In the genomic region with DNA sequence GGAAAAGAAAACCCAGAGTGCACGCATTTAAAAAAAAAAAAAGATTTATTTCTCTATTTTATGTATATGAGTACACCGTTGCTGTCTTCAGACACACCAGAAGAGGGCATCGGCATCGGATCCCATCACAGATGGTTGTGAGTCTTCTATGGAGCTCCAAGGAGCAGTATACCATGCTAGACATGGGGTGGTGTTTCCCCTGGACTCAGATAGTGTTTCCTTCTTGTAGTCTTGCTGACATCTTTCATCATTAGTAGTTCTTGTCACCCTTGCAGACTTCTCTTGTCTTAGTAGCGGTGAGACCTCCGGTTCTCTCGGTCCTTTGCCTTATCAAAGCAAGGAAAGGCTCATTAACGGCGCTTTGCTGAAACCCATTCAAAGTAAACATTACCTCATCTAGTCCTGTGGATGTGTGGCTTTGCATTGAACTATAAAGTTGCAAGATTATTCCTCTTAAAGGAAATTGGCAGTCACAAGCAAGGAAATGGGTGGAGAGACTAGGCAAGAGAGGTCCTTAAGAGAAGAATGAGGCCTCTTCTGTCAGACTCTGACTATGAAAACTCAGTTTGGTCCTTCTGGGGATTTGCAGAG, we compare ENCODE assay signal across 11 mouse cellular contexts. TPM values are rescaled to one million over a fixed set of nuclear protein-coding genes. Genes with fewer than 3 reads are reported as not detected.
DNase-seq lines count a peak whose midpoint lies in the region; ATAC-seq and TF ChIP-seq lines count a peak whose summit lies in the region.
"Had no signal": no experiment of that assay in that cellular context is flagged by ENCODE, and none has a peak within 500 bp of the region (broad histone marks: within the 10 kb centered on the region; RNA-seq: fewer than 3 reads in every experiment).

No protein-coding gene starts in this region.

- peak; percentile 52; the same call in 1 of the 2 replicates for ATAC-seq in heart, embryonic 12.5 days (ENCODE audit: insufficient number of reproducible peaks, low FRiP score)
- ATAC-seq in megakaryocyte, adult 5-6 weeks (ENCODE audit: poor library complexity, severe bottlenecking), result no peak
- ATAC-seq in intestine, embryonic 16.5 days, result no peak
- ATAC-seq in stomach, embryonic 16.5 days (ENCODE audit: insufficient read depth, low FRiP score), result no peak

- H3K27me3 ChIP-seq in heart, embryonic 12.5 days (replicated peaks), result no peaks in the 10 kb centered on the region
- H3K27me3 ChIP-seq in heart, adult 2 months (ENCODE audit: control insufficient read depth, insufficient read depth, low read length), result no peaks in the 10 kb centered on the region
- H3K27me3 ChIP-seq in megakaryocyte, embryonic 14.5 days (replicated peaks), result no peaks in the 10 kb centered on the region
- no peaks in the 10 kb centered on the region for H3K27me3 ChIP-seq in intestine, embryonic 16.5 days (replicated peaks; ENCODE audit: control insufficient read depth, insufficient read depth, low read length)
- H3K27me3 ChIP-seq in stomach, embryonic 16.5 days (ENCODE audit: control insufficient read depth, insufficient read depth, low read length), result no peaks in the 10 kb centered on the region
- H3K27me3 ChIP-seq: CH12.LX had no signal

- TF ChIP-seq CTCF in heart, adult 2 months (IDR thresholded peaks at IDR 0.05), result no peak

- no peak for DNase-seq in heart, adult 2 months
- no peak for DNase-seq in retina, postnatal 1 day
- DNase-seq in frontal cortex, postnatal 14 days (ENCODE audit: low spot score in 2 of 2), result no peak
- DNase-seq: right cerebral cortex, postnatal 25 days; thymus, adult 18-20 months had no signal

- H3K9me3 ChIP-seq in heart, embryonic 12.5 days (replicated peaks), result no peaks in the 10 kb centered on the region
- H3K9me3 ChIP-seq in megakaryocyte, embryonic 14.5 days, result no peaks in the 10 kb centered on the region
- H3K9me3 ChIP-seq in intestine, embryonic 16.5 days (ENCODE audit: control insufficient read depth, low read length), result no peaks in the 10 kb centered on the region
- H3K9me3 ChIP-seq in stomach, embryonic 16.5 days (replicated peaks; ENCODE audit: control insufficient read depth, low read length), result no peaks in the 10 kb centered on the region

- no peak for TF ChIP-seq POLR2A in heart, adult 2 months (IDR thresholded peaks at IDR 0.05; ENCODE audit: insufficient read depth, low read depth, low read length)

- peak overlapping the region; percentile 55 for H3K27ac ChIP-seq in heart, embryonic 12.5 days (ENCODE audit: poor library complexity, severe bottlenecking)
- H3K27ac ChIP-seq in heart, adult 2 months, result no peak overlapping the region
- H3K27ac ChIP-seq in intestine, embryonic 16.5 days (ENCODE audit: low read length), result 0 out of 2 replicates have a peak overlapping the region, but pooled peaks have one; percentile 37
- H3K27ac ChIP-seq in stomach, embryonic 16.5 days (ENCODE audit: low read length), result no peak overlapping the region

- no peaks in the 10 kb centered on the region for H3K79me2 ChIP-seq in heart, adult 2 months (replicated peaks; ENCODE audit: control insufficient read depth, insufficient read depth, low read length)

- no peak overlapping the region for H3K9ac ChIP-seq in heart, embryonic 12.5 days
- no peak overlapping the region for H3K9ac ChIP-seq in heart, adult 2 months (ENCODE audit: low read depth, low read length)
- H3K9ac ChIP-seq in intestine, embryonic 16.5 days (ENCODE audit: low read depth, low read length), result no peak overlapping the region
- H3K9ac ChIP-seq in stomach, embryonic 16.5 days (ENCODE audit: low read length), result no peak overlapping the region

- peaks cover 6% of the 10 kb centered on the region for H3K4me1 ChIP-seq in heart, embryonic 12.5 days (replicated peaks)
- H3K4me1 ChIP-seq in heart, adult 2 months (ENCODE audit: control insufficient read depth, insufficient read depth, low read length), result no peaks in the 10 kb centered on the region
- H3K4me1 ChIP-seq in megakaryocyte, embryonic 14.5 days, result peaks cover 67% of the 10 kb centered on the region
- H3K4me1 ChIP-seq in intestine, embryonic 16.5 days (ENCODE audit: control insufficient read depth, insufficient read depth, low read length), result peaks cover 6% of the 10 kb centered on the region
- peaks cover 5% of the 10 kb centered on the region; the same call in 1 of the 2 replicates for H3K4me1 ChIP-seq in stomach, embryonic 16.5 days (ENCODE audit: control insufficient read depth, insufficient read depth, low read length)

- H3K36me3 ChIP-seq in heart, embryonic 12.5 days, result no peaks in the 10 kb centered on the region
- H3K36me3 ChIP-seq in heart, adult 2 months (ENCODE audit: control insufficient read depth, insufficient read depth, low read length), result no peaks in the 10 kb centered on the region; the same call in 1 of the 2 replicates
- peaks cover 10% of the 10 kb centered on the region for H3K36me3 ChIP-seq in megakaryocyte, embryonic 14.5 days (replicated peaks; ENCODE audit: low read length)
- no peaks in the 10 kb centered on the region for H3K36me3 ChIP-seq in intestine, embryonic 16.5 days (ENCODE audit: control insufficient read depth, insufficient read depth, low read length)
- no peaks in the 10 kb centered on the region for H3K36me3 ChIP-seq in stomach, embryonic 16.5 days (ENCODE audit: control insufficient read depth, insufficient read depth, low read length)

- no peak for TF ChIP-seq EP300 in heart, adult 2 months (IDR thresholded peaks at IDR 0.05; ENCODE audit: insufficient read depth, low read depth, low read length)

- H3K4me2 ChIP-seq in heart, embryonic 12.5 days, result no peak overlapping the region
- 0 out of 2 replicates have a peak overlapping the region, but pooled peaks have one; percentile 33 for H3K4me2 ChIP-seq in intestine, embryonic 16.5 days (ENCODE audit: low read depth, low read length)
- H3K4me2 ChIP-seq in stomach, embryonic 16.5 days (ENCODE audit: low read depth, low read length), result peak overlapping the region; percentile 49

- WGBS in heart, embryonic 12.5 days, result 55% methylated on average over 9 of the region's 9 CpGs
- WGBS in heart, adult 2 months, result 40% methylated on average over 9 of the region's 9 CpGs
- 54% methylated on average over 9 of the region's 9 CpGs for WGBS in intestine, embryonic 16.5 days
- WGBS in stomach, embryonic 16.5 days, result 50% methylated on average over 9 of the region's 9 CpGs

- H3K4me3 ChIP-seq in heart, embryonic 12.5 days, result no peak overlapping the region
- no peak overlapping the region for H3K4me3 ChIP-seq in heart, adult 2 months
- H3K4me3 ChIP-seq in megakaryocyte, embryonic 14.5 days (replicated peaks), result peak overlapping the region; percentile 91
- H3K4me3 ChIP-seq in intestine, embryonic 16.5 days (ENCODE audit: low read length), result no peak overlapping the region; the same call in 1 of the 2 replicates
- no peak overlapping the region for H3K4me3 ChIP-seq in stomach, embryonic 16.5 days (replicated peaks; ENCODE audit: low read length)

- intact Hi-C loops in heart, adult 2 months (cut with DNase I), result loop anchor here (2.0 kb wide), 2 partner anchors 304 to 314 kb away; no protein-coding TSS in a partner anchor

RNA-seq across cellular contexts. Expression of gene E2f7, which starts 50.1 kb away (rescaled TPM):
- 20.1 and 22.6 TPM in 2 replicates for polyA plus RNA-seq in heart, embryonic 12.5 days (2016; fragmentation: Nextera tagmentation; extraction: Ambion mirVana)
- under 1 TPM; 0.59 to 0.68 TPM for total RNA-seq in heart, adult 2 months (2021)
- polyA plus RNA-seq in heart, adult 2 months (2012; rRNA removed), result 0.31 and 0.32 TPM in 2 replicates
- 6.2 and 8.4 TPM in 2 replicates for polyA plus RNA-seq in megakaryocyte, embryonic 14.5 days (2012; ENCODE audit: insufficient read depth, low replicate concordance)
- 13.3 and 16.5 TPM in 2 replicates for total RNA-seq in megakaryocyte, adult 5-6 weeks (2015)
- 10.6 and 13.0 TPM in 2 replicates for total RNA-seq in megakaryocyte, adult 5-6 weeks (2017)
- polyA plus RNA-seq in intestine, embryonic 16.5 days (2015; fragmentation: Nextera tagmentation; extraction: Ambion mirVana), result 11.0 and 12.4 TPM in 2 replicates
- 16.2 and 17.0 TPM in 2 replicates for polyA plus RNA-seq in stomach, embryonic 16.5 days (2015; fragmentation: Nextera tagmentation; extraction: Ambion mirVana)

Comparison
In these comparisons a context has a peak if more than half of its experiments do, and no peak if none do; other contexts are left out.
1. H3K27ac ChIP-seq: peak in heart, embryonic 12.5 days (single experiment) and intestine, embryonic 16.5 days (single experiment); none in heart, adult 2 months (single experiment) and stomach, embryonic 16.5 days (single experiment).